ENCODE assay signal across 13 mouse cellular contexts in genomic region chr13:37959239-37959907, GRCm38 (mm10). TPM values are rescaled to one million over a fixed set of nuclear protein-coding genes. Genes with fewer than 3 reads are reported as not detected.
DNase-seq lines count a peak whose midpoint lies in the region; ATAC-seq and TF ChIP-seq lines count a peak whose summit lies in the region.
"Had no signal": no experiment of that assay in that cellular context is flagged by ENCODE, and none has a peak within 500 bp of the region (broad histone marks: within the 10 kb centered on the region; RNA-seq: fewer than 3 reads in every experiment).

No protein-coding gene starts in this region.

- H3K27me3 ChIP-seq in heart, adult 2 months (ENCODE audit: control insufficient read depth, insufficient read depth, low read length), result no peaks in the 10 kb centered on the region
- no peaks in the 10 kb centered on the region for H3K27me3 ChIP-seq in heart, embryonic 11.5 days (ENCODE audit: control insufficient read depth, insufficient read depth, low read length)
- no peaks in the 10 kb centered on the region for H3K27me3 ChIP-seq in embryonic facial prominence, embryonic 15.5 days
- H3K27me3 ChIP-seq in forebrain, embryonic 16.5 days (replicated peaks; ENCODE audit: control insufficient read depth, insufficient read depth, low read length), result no peaks in the 10 kb centered on the region
- H3K27me3 ChIP-seq: embryonic facial prominence, embryonic 12.5 days had no signal

- TF ChIP-seq EP300 in heart, adult 2 months (IDR thresholded peaks at IDR 0.05; ENCODE audit: insufficient read depth, low read depth, low read length), result no peak

- no peak overlapping the region for H3K9ac ChIP-seq in heart, adult 2 months (ENCODE audit: low read depth, low read length)
- no peak overlapping the region for H3K9ac ChIP-seq in heart, embryonic 11.5 days (ENCODE audit: low read depth, low read length)
- H3K9ac ChIP-seq in embryonic facial prominence, embryonic 15.5 days, result no peak overlapping the region
- no peak overlapping the region for H3K9ac ChIP-seq in forebrain, embryonic 16.5 days (replicated peaks; ENCODE audit: low read depth, low read length)
- H3K9ac ChIP-seq: embryonic facial prominence, embryonic 12.5 days had no signal

- H3K27ac ChIP-seq in heart, adult 2 months, result peak overlapping the region; percentile 29
- no peak overlapping the region for H3K27ac ChIP-seq in heart, embryonic 11.5 days (ENCODE audit: low read depth, low read length)
- no peak overlapping the region for H3K27ac ChIP-seq in embryonic facial prominence, embryonic 15.5 days (replicated peaks)
- H3K27ac ChIP-seq in macrophage, result peak overlapping the region; percentile 95
- H3K27ac ChIP-seq in forebrain, embryonic 16.5 days (ENCODE audit: low read length), result no peak overlapping the region
- H3K27ac ChIP-seq: embryonic facial prominence, embryonic 12.5 days had no signal

- no peak for TF ChIP-seq POLR2A in heart, adult 2 months (IDR thresholded peaks at IDR 0.05; ENCODE audit: insufficient read depth, low read depth, low read length)

- no peaks in the 10 kb centered on the region for H3K79me2 ChIP-seq in heart, adult 2 months (replicated peaks; ENCODE audit: control insufficient read depth, insufficient read depth, low read length)
- no peaks in the 10 kb centered on the region for H3K79me2 ChIP-seq in macrophage (ENCODE audit: inconsistent target)

- H3K36me3 ChIP-seq in heart, adult 2 months (ENCODE audit: control insufficient read depth, insufficient read depth, low read length), result no peaks in the 10 kb centered on the region
- H3K36me3 ChIP-seq in heart, embryonic 11.5 days (ENCODE audit: control insufficient read depth, insufficient read depth, low read length), result no peaks in the 10 kb centered on the region
- H3K36me3 ChIP-seq in embryonic facial prominence, embryonic 15.5 days, result no peaks in the 10 kb centered on the region
- H3K36me3 ChIP-seq in macrophage (ENCODE audit: inconsistent target), result no peaks in the 10 kb centered on the region
- no peaks in the 10 kb centered on the region for H3K36me3 ChIP-seq in forebrain, embryonic 16.5 days (ENCODE audit: control insufficient read depth, insufficient read depth)
- H3K36me3 ChIP-seq: embryonic facial prominence, embryonic 12.5 days had no signal

- DNase-seq in heart, adult 2 months, result peak; percentile 59 to 66
- DNase-seq in B cell, adult 2 months, result peak; percentile 35 to 41
- no peak for DNase-seq in c-Kit-positive CD71-positive TER-119-positive erythroid progenitor cells, embryonic 14.5 days (ENCODE audit: low spot score)
- no peak for DNase-seq in Muller cell, postnatal 12 days (ENCODE audit: inconsistent ontology term)
- DNase-seq: cerebellum, adult 11-12 months; lung, adult 2 months had no signal

- no peak overlapping the region for H3K4me3 ChIP-seq in heart, adult 2 months
- H3K4me3 ChIP-seq in heart, embryonic 11.5 days (ENCODE audit: low read depth, low read length), result no peak overlapping the region
- H3K4me3 ChIP-seq in embryonic facial prominence, embryonic 15.5 days (replicated peaks), result no peak overlapping the region
- no peak overlapping the region for H3K4me3 ChIP-seq in macrophage (ENCODE audit: inconsistent target)
- H3K4me3 ChIP-seq in forebrain, embryonic 16.5 days (replicated peaks; ENCODE audit: low read length), result no peak overlapping the region
- H3K4me3 ChIP-seq: embryonic facial prominence, embryonic 12.5 days had no signal

- WGBS in heart, adult 2 months, result 56% methylated on average over 15 of the region's 15 CpGs
- 78% methylated on average over 15 of the region's 15 CpGs for WGBS in heart, embryonic 11.5 days (ENCODE audit: insufficient replicate concordance)
- 70% methylated on average over 15 of the region's 15 CpGs for WGBS in embryonic facial prominence, embryonic 15.5 days
- 57% methylated on average over 15 of the region's 15 CpGs for WGBS in macrophage (ENCODE audit: missing documents)
- 75% methylated on average over 15 of the region's 15 CpGs for WGBS in forebrain, embryonic 16.5 days

- peaks cover 3% of the 10 kb centered on the region for H3K4me1 ChIP-seq in heart, adult 2 months (ENCODE audit: control insufficient read depth, insufficient read depth, low read length)
- peaks cover 8% of the 10 kb centered on the region for H3K4me1 ChIP-seq in heart, embryonic 11.5 days (ENCODE audit: control insufficient read depth, insufficient read depth, low read length)
- peaks cover 6% of the 10 kb centered on the region for H3K4me1 ChIP-seq in embryonic facial prominence, embryonic 15.5 days
- peaks cover 8% of the 10 kb centered on the region for H3K4me1 ChIP-seq in forebrain, embryonic 16.5 days (replicated peaks; ENCODE audit: control insufficient read depth, insufficient read depth, low read length)

- no peaks in the 10 kb centered on the region for H3K9me3 ChIP-seq in heart, embryonic 11.5 days (replicated peaks; ENCODE audit: control insufficient read depth, low read length)
- no peaks in the 10 kb centered on the region for H3K9me3 ChIP-seq in embryonic facial prominence, embryonic 15.5 days (replicated peaks)
- H3K9me3 ChIP-seq in forebrain, embryonic 16.5 days (ENCODE audit: control insufficient read depth, low read length), result no peaks in the 10 kb centered on the region
- H3K9me3 ChIP-seq: embryonic facial prominence, embryonic 12.5 days had no signal

- no peak for TF ChIP-seq CTCF in heart, adult 2 months (IDR thresholded peaks at IDR 0.05)

- intact Hi-C loops in heart, adult 2 months (cut with DNase I), result no loop called here

- no peak overlapping the region for H3K4me2 ChIP-seq in heart, embryonic 11.5 days
- H3K4me2 ChIP-seq in embryonic facial prominence, embryonic 15.5 days (replicated peaks), result no peak overlapping the region
- no peak overlapping the region for H3K4me2 ChIP-seq in forebrain, embryonic 16.5 days (ENCODE audit: low read length)
- H3K4me2 ChIP-seq: embryonic facial prominence, embryonic 12.5 days had no signal

- no peak for ATAC-seq in heart, embryonic 11.5 days (replicated peaks; ENCODE audit: insufficient number of reproducible peaks, low FRiP score, low TSS enrichment)
- ATAC-seq in embryonic facial prominence, embryonic 15.5 days (ENCODE audit: insufficient number of reproducible peaks, low FRiP score, low TSS enrichment, low read depth), result peak; percentile 11; the same call in 1 of the 2 replicates
- no peak for ATAC-seq in forebrain, embryonic 16.5 days
- ATAC-seq: hindbrain, embryonic 16.5 days; midbrain, embryonic 16.5 days had no signal

RNA-seq across cellular contexts. Expression of gene Ssr1, which starts 34.6 kb away (rescaled TPM):
- total RNA-seq in heart, adult 2 months (2021), result 10 to 100 TPM; 41.7 to 44.9 TPM
- polyA plus RNA-seq in heart, adult 2 months (2012; rRNA removed), result 10.0 and 17.2 TPM in 2 replicates
- polyA plus RNA-seq in heart, embryonic 11.5 days (2014; fragmentation: Nextera tagmentation; extraction: Ambion mirVana), result 100 and 126 TPM in 2 replicates
- polyA plus RNA-seq in embryonic facial prominence, embryonic 15.5 days (2015; fragmentation: Nextera tagmentation; extraction: Ambion mirVana), result 130 and 131 TPM in 2 replicates
- total RNA-seq in macrophage (2018; cell fraction: chromatin; rRNA removed), result 10 to 100 TPM in 17 of 26 experiments, 1 to 10 TPM in 9; 7.4 to 26.7 (median 12.6) TPM
- 10 to 100 TPM; 52.5 to 79.8 (median 70.5) TPM for total RNA-seq in macrophage (2018; cell fraction: cytosol; rRNA removed)
- total RNA-seq in macrophage (2018; cell fraction: nucleus; rRNA removed), result 10 to 100 TPM; 22.4 to 71.6 (median 44.4) TPM
- polyA plus RNA-seq in macrophage (2018), result 68.9 to 114 TPM (median 98.9 TPM) in 3 replicates
- 74.0 and 90.4 TPM in 2 replicates for polyA plus RNA-seq in forebrain, embryonic 16.5 days (2015; fragmentation: Nextera tagmentation; extraction: Ambion mirVana)

Comparison
In these comparisons a context has a peak if more than half of its experiments do, and no peak if none do; other contexts are left out.
1. H3K27ac ChIP-seq: peak in heart, adult 2 months (single experiment) and macrophage (single experiment); none in heart, embryonic 11.5 days (single experiment), embryonic facial prominence, embryonic 15.5 days (single experiment) and forebrain, embryonic 16.5 days (single experiment).
2. DNase-seq: peak in heart, adult 2 months (2 of 2) and B cell, adult 2 months (2 of 2); none in c-Kit-positive CD71-positive TER-119-positive erythroid progenitor cells, embryonic 14.5 days (single experiment) and Muller cell, postnatal 12 days (single experiment).